Mouse (Mus musculus): Measurements from ENCODE around the gene Selenoh.
"Not testable (repeated sequence)": the region's sequence is repeated elsewhere in the genome, so short reads cannot be mapped to it uniquely, and the experiment has no call there.

Selenoh gene

DNA sequence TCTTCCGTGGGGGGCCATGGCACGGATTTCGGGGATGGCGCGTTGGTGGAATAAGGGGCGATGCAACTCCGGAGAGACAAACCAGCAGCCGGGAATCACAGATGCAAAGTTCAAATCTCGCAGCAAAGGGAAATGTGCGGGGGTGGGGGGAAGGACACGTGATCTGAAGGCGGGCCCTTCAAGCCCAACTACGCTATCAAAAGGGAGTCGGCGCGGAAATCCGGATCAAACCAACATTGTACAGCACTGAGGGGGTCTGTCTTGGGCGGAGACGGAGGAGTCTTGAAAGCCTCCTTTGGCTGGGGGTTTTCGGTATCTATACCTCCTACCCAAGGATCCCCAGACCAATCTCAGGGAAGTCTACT is at the start of gene Selenoh:
Gene Selenoh, minus strand, starts transcription at position 202 of the 365 bp plus-strand sequence.
- peak; percentile 82 for DNase-seq

DNA sequence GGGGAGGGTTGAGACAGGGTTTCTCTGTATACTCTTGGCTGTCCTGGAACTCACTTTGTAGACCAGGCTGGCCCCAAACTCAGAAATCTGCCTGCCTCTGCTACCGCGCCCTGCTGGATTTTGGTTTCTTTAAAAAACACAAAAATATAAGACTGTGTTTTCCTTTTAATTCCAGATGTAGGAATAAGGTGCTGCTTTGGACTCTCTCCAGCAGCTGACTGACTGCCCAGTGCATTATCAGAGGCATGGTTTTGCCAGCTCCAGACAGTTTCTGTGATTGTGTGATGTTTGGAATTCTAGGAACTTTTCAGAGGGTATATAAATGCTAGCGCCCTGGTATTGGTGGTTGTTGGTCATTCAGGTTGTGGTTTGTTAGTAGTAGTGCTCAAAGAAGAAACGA is 46.8 kb upstream of the Selenoh start:
- no peak for DNase-seq

DNA sequence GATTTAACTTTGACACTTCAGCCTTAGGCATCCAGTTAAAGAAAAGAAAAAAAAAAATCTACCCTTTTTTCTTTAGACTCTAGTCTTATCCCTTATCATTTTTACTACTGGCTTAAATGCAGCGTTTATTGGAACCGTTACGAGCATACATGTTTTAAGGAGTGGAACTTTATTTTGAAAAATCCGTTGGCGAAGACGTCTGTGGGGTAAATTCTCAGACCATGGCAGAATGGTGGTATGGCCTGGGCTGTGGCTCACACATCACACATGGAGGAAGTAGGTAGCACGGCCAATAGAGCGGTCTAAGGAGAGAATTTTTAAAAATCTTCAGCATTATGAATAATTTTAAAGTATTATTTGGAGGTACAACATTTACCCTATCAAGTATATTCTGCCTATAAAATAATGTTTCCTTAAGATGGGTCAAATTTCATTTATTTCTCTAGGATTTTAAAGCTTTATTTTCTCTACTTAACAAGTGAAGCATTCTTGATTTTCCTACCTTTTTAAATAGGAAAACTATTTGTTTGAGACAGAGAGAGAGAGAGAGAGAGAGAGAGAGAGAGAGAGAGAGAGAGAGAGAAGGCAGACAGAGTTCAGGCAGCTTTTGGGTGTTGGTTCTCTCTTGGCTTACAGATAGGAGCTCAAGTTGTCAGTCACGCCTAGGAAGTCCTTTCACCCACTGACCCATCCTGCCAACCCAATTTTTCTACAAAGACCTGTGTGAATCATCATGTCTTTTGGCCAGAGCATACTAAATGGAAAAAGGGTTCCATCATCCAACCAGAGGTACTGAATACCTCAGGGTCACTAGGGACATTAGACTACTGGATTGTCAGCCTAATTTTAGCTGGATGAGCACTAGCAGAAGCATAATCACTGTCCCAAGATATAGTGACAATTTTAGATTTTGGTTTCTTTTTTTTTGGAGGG is 46.1 kb upstream of the Selenoh start:
- DNase-seq = no peak

DNA sequence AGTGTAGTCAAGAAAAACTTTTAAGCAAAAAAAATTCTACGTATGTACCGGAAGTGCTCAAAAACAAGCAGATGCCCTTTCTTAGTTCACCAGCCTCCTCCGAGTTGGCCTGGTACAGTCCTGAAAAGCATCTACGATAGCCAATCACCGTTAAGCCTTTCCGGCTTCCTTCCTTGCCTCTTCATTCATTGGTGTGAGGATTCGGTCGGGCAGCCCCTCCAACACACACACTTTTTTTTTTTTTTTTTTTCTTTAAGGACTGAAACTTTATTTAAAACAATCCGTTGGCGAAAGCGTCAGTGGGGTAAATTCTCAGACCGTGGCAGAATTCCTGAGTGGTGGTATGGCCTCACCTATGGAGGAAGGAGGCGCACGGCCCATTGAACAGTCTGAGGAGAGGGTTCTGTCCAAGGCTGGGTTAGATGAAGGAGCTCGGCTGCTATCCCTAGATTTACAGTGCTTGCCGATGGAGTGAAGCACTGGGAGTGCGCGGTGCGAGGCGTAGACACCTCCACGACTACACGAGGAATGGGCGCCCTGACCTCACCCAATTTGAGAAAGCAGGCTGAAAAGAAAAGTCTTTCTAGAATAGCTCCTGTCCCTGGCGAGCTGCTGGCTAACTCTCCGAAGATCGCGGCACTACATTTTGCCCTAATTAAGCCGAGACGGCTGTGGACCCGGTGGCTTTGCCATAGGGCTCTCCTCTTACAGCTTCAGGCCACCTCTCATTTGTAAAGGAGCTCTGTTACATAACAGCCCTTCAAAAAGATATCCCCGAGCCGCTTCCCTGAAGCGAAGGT is 45.2 kb upstream of the Selenoh start:
- peak; percentile 61 for DNase-seq

DNA sequence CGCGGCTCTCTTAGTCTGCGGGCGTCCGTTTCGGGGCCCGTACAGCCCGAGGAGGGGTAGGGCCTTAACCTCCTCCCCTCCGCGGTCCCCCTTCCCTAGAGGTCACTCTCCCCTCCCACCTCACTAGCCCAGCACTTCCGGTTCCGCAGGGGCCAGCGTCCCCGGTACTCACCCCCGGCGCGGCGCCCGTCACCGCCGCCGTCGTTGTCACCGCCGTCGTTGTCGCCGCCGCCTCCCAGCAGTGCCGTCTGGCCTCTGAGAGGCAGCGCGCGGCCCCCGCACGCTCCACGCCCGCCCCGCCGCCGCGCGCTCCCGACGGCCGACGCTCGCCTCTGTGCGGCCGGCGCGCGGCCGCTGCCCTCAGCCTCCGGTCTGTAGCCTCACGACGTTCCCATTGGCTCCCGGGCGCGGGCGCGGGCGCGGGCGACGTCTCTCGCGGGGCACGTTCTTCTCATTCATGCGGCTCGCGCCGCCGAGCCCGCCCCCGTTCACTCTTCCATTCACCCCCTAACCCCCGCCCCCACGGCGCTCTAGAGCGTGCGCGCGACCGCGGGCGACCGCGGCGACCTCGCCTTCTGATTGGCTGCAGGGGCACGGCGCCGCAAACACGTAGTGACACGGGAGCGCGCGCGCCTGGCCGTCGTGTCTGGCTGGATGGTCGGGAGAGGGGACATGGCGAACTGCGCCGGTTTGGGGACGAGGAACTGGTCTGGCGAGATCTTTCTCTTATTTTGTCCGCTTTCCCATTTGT is 44.4 kb upstream of the Selenoh start, which contains the start of gene Zdhhc5:
Gene Zdhhc5, minus strand, starts transcription at position 370 of the 751 bp plus-strand sequence.
- DNase-seq = peak; percentile 98

DNA sequence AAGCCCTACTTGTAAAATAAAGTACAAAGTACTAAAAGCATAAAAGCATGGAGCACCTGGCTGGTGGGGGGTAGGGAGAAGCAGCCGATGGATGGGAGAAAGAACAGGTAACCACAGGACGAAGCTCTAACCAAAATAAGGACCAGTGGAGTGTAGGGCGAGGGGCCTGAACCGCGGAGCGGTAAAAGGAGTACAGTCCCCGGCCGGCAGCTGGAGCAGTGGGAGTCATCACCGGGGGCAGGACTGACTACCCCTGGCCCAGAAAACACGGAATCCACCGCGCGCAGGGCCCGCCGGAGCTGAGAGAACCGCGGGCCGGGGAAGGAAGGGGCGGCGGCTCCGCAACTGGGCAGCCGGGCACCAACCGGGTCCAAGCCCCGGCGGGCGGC is 43.8 kb upstream of the Selenoh start:
- DNase-seq = no peak

DNA sequence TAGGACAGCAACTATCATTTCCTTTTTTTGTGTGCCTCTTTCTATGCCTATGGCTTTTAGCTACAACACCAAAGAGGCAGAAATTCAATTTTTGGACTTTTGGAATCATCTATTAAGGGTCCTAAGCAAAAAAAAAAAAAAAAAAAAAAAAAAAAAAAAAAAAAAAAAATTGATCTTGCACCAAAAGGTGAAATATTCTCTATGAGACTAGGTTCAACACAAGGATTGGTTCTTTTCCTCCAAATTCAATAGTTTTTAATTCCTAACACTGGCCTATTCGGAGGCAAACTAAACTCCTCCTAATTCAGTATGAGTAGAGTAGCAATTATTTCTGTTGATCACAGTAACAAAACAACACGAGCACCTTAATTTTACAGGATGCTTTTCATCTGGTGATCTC is 41.3 kb upstream of the Selenoh start:
- DNase-seq = no peak

DNA sequence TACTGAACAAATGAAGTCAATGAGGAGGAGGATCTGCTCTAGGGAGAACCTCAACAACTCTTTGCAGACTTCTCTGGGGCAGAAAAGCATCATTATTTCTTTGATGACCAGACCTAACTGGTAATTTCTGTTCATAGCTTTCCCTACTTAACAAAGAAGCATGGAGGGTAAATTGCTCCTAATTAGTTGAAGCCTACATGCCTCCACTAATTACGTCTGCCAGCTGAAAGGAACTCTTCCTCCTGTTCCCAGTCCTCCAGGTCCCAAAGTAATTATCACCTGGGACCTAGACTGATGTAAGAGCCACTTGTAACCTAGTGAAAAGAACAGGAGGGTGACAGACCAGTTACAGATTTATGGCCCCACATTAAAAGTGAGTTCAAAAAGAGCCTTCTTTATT is 37.0 kb upstream of the Selenoh start:
- no peak for DNase-seq

DNA sequence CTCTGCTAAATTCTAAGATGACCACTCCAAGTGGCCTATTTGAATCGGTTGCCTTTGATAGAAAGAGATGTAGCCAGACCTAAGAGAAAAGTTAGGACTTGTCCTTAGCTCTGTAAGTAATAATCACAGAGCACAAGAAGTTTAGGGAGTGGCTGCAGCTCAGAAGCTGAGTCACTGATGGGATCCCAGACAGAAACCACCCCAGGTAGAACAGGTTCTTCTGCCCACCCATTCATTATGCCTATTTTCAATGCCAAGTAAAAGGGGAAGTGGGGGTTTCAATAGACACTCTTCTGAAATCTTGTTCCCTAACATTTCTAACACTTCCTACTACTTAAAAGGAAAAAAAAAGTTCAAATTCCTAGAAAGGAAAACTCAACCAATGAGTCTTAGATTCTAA is 34.7 kb upstream of the Selenoh start:
- no peak for DNase-seq

DNA sequence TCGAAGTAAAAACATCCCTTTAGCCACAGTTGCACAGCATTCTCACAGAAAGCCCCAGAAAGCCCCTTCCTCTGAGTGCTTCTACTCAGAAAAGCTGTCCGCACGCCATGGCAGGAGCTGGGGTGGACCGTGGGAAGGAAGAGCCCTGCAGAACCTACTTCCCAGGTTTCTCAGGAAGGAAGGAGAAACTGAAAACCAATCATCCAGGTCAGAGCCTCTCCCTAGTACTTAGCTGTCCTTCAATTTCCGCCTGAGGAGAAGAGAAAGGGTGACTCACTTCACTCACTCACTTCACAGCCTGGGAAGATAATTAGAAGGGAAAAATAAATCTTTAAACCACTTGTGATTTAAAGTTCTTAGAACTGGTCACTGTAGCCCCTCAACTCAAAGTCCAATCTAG is 33.8 kb upstream of the Selenoh start:
- no peak for DNase-seq

DNA sequence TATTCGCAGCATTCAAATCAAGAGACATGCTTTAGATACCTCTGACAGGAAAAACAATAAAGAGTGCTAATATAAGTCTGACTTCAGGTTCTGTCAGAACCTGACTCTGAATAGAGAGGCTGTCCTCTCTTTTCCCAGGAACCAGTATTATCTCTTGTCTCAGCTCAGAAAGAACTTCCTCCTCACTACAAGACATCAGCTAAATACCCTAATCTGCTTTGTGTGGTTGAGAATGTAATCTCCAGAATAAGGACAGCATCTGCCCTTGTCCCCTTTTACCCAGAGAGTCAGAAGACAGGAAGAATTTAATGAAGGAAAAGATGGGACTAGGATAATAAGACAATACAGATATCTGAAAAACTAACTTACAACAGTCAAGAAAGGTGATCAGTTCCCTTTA is 32.9 kb upstream of the Selenoh start:
- no peak for DNase-seq

DNA sequence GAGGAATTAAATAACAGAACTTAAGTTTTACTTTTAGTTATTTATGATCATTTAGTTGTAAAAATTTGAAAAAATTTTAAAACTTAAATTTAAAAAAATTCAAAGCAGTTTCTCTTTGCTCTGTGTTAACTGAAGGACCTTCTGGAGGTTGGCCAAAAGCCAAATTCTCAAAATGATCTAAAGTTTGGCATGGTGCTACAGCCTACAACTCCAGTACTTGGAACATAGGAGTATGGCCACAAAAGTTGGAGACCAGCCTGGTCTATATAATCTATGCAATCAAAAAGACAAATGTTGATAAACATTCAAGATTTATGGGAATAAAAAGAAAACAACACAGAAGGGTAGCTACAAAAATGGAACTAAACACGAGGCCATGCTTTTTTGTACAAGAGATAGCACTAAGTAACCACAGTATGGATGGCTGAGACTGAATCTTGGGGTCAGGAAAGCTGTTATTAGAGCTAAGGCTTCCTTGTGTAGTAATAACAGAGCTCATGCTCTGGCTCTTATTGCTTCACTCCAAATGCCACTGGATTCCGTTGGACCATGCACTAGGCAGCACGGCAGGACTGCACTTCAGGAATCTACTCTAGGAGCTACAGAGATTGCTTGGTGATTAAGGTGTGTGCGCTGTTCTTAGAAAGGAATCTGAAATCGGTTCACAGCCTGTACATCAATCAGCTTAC is 24.6 kb upstream of the Selenoh start:
- DNase-seq = no peak

DNA sequence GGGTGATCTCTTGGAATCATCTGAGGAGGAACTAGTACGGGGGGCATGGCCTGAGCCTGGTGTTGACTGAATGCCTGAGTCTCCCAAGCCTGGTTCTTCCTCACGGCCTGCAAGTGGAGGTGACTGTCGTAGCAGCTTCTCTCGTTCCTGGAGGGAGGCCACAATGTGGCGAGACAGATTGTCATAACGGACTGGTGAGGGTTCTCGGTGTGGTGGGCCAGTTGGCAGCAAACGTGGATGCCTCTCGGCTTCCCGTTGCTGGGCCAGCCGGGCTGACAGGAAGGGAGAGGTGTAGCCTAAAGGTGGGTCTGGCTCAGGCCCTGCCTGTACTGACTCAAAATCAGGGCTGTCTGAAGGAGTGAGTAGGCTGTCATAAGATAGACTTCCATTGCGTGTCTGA is 19.5 kb upstream of the Selenoh start:
- DNase-seq = no peak

DNA sequence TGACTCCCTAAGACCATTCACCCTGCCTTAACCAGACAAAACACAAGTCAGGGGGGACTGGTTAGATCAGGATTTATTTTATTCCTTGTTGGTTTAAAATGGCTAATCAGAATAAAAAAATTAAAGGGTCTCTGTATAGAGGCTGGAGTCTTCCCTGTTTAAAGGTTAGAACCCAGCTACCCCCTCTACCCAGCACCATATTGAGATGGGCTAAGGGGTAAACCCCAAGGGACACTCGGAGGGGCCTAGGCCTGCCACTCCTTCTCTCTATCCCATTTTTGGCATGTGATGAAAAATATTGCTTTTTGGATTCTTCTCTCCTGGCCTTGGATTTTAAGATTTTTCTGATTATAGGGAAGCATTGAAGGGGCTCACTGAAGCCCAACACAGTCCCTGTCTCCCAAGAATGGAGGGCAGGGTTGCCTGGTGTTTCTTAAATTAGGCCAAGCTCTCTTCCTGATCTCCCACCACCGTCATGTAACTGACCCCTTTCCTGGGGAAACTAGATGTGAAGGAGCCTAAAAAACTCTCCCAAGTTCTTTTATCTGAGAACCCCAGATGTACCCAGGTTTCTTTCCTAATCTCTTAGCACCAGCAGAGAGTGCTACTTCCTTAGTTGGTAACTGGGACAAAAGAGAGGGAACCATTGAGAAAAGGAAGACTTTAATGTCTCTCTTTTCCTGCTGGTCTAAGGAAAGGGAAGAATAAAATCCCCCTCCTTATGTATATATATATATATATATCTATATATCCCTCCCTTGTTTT is 17.7 kb upstream of the Selenoh start:
- no peak for DNase-seq

DNA sequence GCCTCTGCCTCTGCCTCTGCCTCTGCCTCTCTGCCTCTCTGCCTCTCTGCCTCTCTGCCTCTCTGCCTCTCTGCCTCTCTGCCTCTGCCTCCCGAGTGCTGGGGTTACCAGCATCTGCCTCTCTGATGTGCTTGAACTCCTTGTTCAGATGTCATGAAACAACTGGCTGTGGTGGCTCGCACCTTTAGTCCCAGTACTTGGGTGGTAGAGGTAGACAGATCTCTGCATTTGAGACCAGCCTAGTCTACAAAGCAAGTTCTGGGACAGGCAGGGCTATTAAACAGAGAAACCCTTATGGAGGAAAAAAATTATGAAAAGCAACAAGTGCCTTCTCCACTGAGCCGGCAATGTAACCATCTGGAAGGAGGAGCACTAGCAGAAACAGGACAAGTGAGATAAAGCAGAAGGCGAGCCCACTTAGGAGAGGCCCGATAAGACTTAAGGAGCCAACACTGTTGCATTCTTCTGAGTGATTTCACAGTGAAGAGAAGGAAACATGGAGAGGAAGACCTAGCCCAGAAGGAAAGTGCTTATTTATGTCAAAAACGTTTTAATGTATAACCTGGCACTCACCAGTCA is 12.1 kb upstream of the Selenoh start:
- DNase-seq = no peak

DNA sequence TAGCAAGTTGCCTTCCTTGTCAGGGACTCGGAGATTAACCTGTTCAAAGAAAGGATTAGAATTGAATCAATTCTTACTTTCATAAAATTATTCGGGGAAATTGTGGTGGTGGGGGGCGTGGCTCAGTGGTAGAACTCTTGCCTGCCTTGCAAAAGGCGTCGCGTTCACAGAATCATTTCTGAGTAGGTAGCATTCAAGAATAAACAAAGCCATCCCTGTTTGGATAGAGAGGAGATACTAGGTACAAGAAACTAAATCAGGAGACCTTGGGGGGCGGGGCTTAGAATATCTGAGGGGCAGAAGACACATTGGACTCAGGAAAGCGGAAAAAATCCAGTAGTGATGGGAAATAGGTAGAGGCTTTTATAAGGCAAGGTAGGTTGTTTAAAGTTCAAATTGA is 8.4 kb upstream of the Selenoh start, which contains the start of gene Tmx2:
Gene Tmx2, minus strand, starts transcription at position 125 of the 400 bp plus-strand sequence.
- DNase-seq = no peak

DNA sequence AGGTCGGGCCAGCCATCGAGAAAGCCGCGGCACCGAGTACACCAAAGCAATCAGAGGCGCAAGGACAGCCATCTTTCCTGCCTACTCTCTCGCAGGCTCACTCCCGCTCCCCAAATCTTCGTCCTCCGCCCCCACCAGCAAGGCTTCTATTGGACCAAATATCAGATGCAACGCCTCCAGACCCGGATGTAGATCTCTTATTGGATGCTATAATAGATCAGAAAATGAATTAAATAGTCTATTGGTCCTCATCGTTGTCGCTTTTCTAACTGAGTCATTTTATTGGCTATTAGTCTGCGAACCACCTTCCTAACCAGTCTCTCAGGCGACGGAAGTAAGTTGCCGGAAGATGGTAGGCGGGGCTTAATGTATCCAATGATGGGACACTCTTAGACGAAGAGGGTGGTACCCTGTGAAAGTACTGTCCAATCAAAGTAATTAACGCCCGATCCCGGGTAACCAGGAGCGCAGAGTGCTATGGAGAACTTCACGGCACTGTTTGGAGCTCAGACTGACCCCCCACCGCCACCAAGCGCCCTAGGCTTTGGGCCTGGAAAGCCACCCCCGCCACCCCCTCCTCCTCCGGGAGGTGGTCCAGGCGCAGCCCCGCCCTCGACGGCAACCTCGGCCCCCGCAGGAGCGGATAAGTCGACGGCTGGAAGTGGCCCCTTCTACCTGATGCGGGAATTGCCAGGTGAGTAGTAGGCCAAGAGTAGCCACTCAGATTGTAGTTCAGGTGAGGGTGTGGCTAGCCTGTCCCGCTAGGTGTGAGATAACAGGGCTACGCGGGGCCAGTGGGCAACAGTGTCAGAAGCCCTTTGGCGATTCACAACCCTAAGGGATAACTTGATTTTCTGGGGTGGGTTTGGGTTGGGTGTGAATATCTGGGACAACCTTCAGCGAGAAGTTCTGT is 7.7 kb upstream of the Selenoh start, which contains the start of the genes Gm28635 and Med19:
Gene Gm28635, minus strand, starts transcription at position 74 of the 913 bp plus-strand sequence.
Gene Med19, plus strand, starts transcription at position 435 of the 913 bp plus-strand sequence.
- DNase-seq = peak; percentile 92

DNA sequence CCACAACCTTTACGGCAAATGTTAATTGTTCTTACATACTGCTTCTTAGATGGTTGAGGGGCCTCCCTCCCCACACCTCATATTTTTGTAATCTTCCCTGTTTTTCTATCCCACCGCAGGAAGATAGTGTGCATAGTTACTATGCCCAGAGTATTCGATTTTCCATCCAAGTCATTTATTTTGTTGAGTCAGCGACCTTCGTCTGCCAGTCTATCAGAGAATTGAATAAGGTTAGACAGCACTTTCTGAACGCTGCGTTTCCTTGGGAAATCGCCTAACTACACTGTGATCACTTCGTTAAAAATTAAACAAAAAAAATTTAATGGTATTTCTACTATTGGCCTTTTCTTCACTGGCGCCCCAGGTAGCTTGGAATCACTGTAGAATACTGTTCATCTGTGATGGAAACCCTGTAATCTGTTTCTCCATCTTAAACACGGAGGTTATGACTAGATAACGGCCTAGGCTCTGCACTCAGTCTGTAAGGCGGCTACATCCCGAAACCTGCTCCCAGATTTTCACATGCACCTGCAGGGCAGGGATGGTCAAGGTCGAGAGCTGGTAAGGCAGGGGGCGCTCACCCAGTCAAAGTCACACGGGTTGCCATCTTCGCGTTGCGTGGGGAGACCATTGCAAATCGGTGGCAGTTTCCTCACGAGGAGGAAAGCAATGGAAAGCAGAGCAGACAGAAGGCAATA is 6.8 kb upstream of the Selenoh start:
- no peak for DNase-seq

DNA sequence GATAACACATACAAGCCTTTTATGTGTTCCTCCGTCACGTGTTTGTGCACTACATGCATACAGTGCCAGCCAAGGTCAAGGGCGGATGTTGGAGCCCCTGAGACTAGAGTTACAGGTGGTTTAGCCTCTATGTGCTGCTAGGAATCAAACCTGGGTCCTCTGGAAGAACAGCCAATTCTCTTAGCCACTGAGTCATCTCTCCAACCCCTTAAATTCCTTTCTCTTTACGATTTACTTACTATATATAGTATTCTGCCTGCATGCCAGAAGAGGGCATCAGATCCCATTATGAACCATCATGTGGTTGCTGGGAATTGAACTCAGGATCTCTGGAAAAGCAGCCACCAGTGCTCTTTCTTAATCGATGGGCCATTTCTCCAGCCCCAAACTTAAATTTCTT is 965 bp upstream of the Selenoh start:
- DNase-seq = not testable (repeated sequence)
